ENCODE assay signal across 8 mouse cellular contexts in the genomic region with DNA sequence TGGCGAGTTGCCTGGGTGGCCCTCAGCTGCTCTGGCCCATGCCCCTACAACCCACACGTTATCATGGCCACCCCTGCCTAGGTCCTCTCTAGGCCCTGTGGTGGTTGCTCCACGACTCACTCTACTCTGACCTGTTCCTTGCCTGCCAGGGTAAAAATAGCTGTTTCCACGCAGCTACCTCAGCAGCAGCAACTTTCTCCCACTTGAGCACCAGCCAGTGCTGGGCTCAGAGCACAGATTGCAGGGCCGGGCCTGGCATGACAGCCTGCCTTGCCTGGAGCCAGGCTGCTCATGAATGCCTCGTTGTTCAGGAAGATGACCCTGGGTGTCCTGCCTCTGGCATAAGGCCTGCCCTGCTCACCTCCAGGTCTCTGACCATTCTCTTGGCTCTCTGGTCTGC.
DNase-seq lines count a peak whose midpoint lies in the region; ATAC-seq and TF ChIP-seq lines count a peak whose summit lies in the region.

No protein-coding gene starts in this region.

- TF ChIP-seq CTCF in liver, postnatal 0 days (IDR thresholded peaks at IDR 0.05; ENCODE audit: low read depth) = no peak

- H3K27me3 ChIP-seq in liver, postnatal 0 days (ENCODE audit: insufficient read depth, low read length) = no peaks in the 10 kb centered on the region

- peak; percentile 11 for DNase-seq in MN1 (ENCODE audit: low spot score)
- DNase-seq in adrenal gland, adult 8-10 months = peak; percentile 46
- DNase-seq in heart, postnatal 10 days = peak; percentile 85 to 90
- peak; percentile 56 to 67 for DNase-seq in left cerebral cortex, postnatal 36 days (ENCODE audit: low spot score in 2 of 2)
- no peak for DNase-seq in embryo, embryonic 11 days
- DNase-seq in liver, postnatal 0 days = no peak
- no peak for DNase-seq in thymus, postnatal 10 days (ENCODE audit: low spot score in 2 of 2)

- intact Hi-C loops in heart, postnatal 10 days (cut with DNase I) = loop anchor here (5.0 kb wide), 1 partner anchor 92 kb away; no protein-coding TSS in a partner anchor
- intact Hi-C loops in left cerebral cortex, postnatal 36 days (cut with DNase I) = no loop called here

- no peak overlapping the region for H3K4me3 ChIP-seq in liver, postnatal 0 days (ENCODE audit: low read depth, low read length)

- no peak overlapping the region for H3K27ac ChIP-seq in liver, postnatal 0 days (ENCODE audit: low read depth)

- no peak for TF ChIP-seq EP300 in liver, postnatal 0 days (IDR thresholded peaks at IDR 0.05; ENCODE audit: low read depth)

- no peak overlapping the region for H3K4me2 ChIP-seq in liver, postnatal 0 days (ENCODE audit: low read depth, low read length)

- H3K9ac ChIP-seq in liver, postnatal 0 days (replicated peaks) = no peak overlapping the region

- no peaks in the 10 kb centered on the region for H3K9me3 ChIP-seq in liver, postnatal 0 days (ENCODE audit: low read length)

- no peaks in the 10 kb centered on the region for H3K4me1 ChIP-seq in liver, postnatal 0 days (ENCODE audit: insufficient read depth)

- no peaks in the 10 kb centered on the region for H3K36me3 ChIP-seq in liver, postnatal 0 days (replicated peaks; ENCODE audit: insufficient read depth, low read length)

- WGBS in liver, postnatal 0 days (ENCODE audit: insufficient replicate concordance) = 64% methylated on average over 6 of the region's 6 CpGs

- peak; percentile 86 for ATAC-seq in frontal cortex, adult (ENCODE audit: low TSS enrichment)
- no peak for ATAC-seq in liver, postnatal 0 days

Comparison
In these comparisons a context has a peak if more than half of its experiments do, and no peak if none do; other contexts are left out.
1. DNase-seq: peak in MN1 (single experiment), adrenal gland, adult 8-10 months (single experiment), heart, postnatal 10 days (2 of 2) and left cerebral cortex, postnatal 36 days (2 of 2); none in embryo, embryonic 11 days (single experiment), liver, postnatal 0 days (single experiment) and thymus, postnatal 10 days (0 of 2).